Mouse (Mus musculus): ENCODE measurements around the gene Ttll10. TPM values are rescaled to one million over a fixed set of nuclear protein-coding genes. Genes with fewer than 3 reads are reported as not detected.

Gene Ttll10
- polyA plus RNA-seq, 1 experiment from 2014 or later = not detected

DNA sequence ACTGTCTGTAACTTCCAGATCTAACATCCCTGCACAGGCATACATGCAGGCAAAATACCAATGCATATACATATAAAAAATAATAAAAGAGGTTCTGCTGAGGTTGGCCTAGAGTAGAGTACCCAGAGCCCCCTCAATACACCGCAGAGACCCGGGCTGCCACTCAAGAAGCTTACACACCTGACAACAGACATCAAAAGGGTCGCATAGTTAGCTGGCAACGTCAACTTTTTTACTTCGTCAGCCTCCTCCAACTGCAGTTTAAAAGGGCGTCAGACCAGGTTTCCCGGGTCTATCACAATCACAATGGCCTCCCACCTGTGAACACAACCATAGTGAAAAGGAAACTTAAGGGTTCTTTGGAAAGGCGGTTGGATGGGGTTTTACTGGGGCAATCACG is 35.7 kb downstream of the Ttll10 start:
- peaks cover 8% of the 10 kb centered on the region; the same call in 1 of the 2 replicates for H3K36me3 ChIP-seq (ENCODE audit: control insufficient read depth, insufficient read depth, low read length)
- 85% methylated on average over 9 of the region's 9 CpGs for WGBS

DNA sequence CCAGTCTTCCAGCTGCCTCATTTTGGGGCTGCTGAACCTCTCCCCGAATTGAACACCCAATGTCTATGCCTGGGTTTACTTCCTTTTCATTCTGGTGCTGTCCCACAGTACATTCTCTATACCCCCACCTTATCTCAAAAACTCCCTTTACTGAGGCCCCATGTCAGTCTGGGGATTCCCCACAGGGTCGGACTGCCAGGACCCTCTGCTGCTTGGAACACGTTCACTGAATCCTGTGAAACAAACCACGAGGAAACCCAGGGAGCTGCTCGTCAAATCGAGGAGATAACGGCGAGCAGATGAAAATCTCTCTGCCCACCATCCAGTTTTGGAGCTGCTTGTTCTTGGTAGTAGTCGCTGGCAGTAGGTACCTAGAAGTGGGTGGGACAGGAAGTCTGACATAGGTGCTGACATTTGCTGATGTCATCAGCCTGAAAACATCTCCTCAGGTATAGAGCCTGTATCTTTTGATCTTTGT is 37.2 kb downstream of the Ttll10 start:
- Histone ChIP-seq H3K4me3 (ENCODE audit: low read depth, low read length) (no peak overlapping the region), H3K9ac (ENCODE audit: low read depth, low read length) (no peak overlapping the region), H3K9me3 (replicated peaks; ENCODE audit: control insufficient read depth, low read length, poor library complexity, severe bottlenecking) (no peaks in the 10 kb centered on the region), H3K36me3 (ENCODE audit: control insufficient read depth, insufficient read depth, low read length) (no peaks in the 10 kb centered on the region; the same call in 1 of the 2 replicates), H3K27me3 (ENCODE audit: control insufficient read depth, insufficient read depth, low read depth, low read length) (no peaks in the 10 kb centered on the region), H3K27ac (ENCODE audit: low read length) (no peak overlapping the region), H3K4me1 (ENCODE audit: control insufficient read depth, insufficient read depth, low read length) (no peaks in the 10 kb centered on the region), H3K4me2 (ENCODE audit: low read length) (no peak overlapping the region)
- 90% methylated on average over 9 of the region's 9 CpGs for WGBS
- no peak for ATAC-seq

More for the DNA sequence above, 35.7 kb downstream of the Ttll10 start:
- H3K27me3 ChIP-seq (ENCODE audit: control insufficient read depth, insufficient read depth, low read depth, low read length) = no peaks in the 10 kb centered on the region
- no peak overlapping the region for H3K9ac ChIP-seq (ENCODE audit: low read depth, low read length)
- no peak overlapping the region for H3K27ac ChIP-seq (ENCODE audit: low read length)
- no peak overlapping the region for H3K4me2 ChIP-seq (ENCODE audit: low read length)
- no peak overlapping the region for H3K4me3 ChIP-seq (ENCODE audit: low read depth, low read length)
- H3K9me3 ChIP-seq (replicated peaks; ENCODE audit: control insufficient read depth, low read length, poor library complexity, severe bottlenecking) = no peaks in the 10 kb centered on the region
- no peak for ATAC-seq
- H3K4me1 ChIP-seq (ENCODE audit: control insufficient read depth, insufficient read depth, low read length) = no peaks in the 10 kb centered on the region

DNA sequence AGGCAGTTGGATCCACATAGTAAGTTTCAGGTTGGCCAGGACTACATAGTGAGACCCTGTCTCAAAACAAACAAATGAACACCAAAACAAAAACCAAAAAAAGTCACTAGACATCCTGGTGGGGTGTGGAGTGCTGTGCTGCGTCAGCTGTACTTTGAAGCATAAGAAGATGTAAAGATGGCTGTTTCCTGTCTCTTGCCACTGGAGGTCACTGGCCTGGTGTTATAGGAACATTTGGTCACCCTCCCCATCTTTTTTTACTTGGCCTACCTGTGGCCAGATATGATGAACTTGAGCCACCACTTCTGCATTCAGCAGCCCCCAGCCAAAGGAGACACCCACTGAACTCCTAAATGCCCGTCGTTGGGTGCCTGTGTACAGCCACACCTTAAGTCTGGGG is 37.8 kb downstream of the Ttll10 start:
- H3K36me3 ChIP-seq (ENCODE audit: control insufficient read depth, insufficient read depth, low read length) = no peaks in the 10 kb centered on the region; the same call in 1 of the 2 replicates
- no peaks in the 10 kb centered on the region for H3K4me1 ChIP-seq (ENCODE audit: control insufficient read depth, insufficient read depth, low read length)
- WGBS = 85% methylated on average over 3 of the region's 3 CpGs
- no peak overlapping the region for H3K27ac ChIP-seq (ENCODE audit: low read length)
- no peak for ATAC-seq
- no peaks in the 10 kb centered on the region for H3K27me3 ChIP-seq (ENCODE audit: control insufficient read depth, insufficient read depth, low read depth, low read length)
- no peak overlapping the region for H3K9ac ChIP-seq (ENCODE audit: low read depth, low read length)
- no peak overlapping the region for H3K4me2 ChIP-seq (ENCODE audit: low read length)
- no peak overlapping the region for H3K4me3 ChIP-seq (ENCODE audit: low read depth, low read length)
- no peaks in the 10 kb centered on the region for H3K9me3 ChIP-seq (replicated peaks; ENCODE audit: control insufficient read depth, low read length, poor library complexity, severe bottlenecking)

DNA sequence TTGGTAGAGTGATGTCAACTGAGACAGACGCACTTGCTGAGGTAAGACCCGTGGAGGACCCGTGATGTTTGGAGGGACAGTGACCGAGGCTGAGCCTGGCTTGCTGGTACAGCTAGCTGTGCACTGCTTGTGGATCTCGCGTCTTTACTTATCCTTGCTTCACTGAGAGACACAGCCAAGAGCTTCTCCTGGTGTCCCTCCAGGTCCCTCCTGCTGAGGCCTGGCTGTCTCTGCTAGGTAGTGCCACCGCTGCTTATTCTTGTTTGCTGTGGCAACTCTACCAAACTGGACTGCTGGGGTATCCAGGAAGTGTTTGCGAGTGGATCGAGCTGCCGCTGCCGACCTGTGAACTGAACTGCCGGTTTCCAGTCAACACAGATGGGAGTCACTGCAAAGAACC is 39.4 kb downstream of the Ttll10 start:
- H3K4me2 ChIP-seq (ENCODE audit: low read length) = no peak overlapping the region
- no peak for ATAC-seq
- H3K9me3 ChIP-seq (replicated peaks; ENCODE audit: control insufficient read depth, low read length, poor library complexity, severe bottlenecking) = no peaks in the 10 kb centered on the region
- H3K27me3 ChIP-seq (ENCODE audit: control insufficient read depth, insufficient read depth, low read depth, low read length) = no peaks in the 10 kb centered on the region
- H3K9ac ChIP-seq (ENCODE audit: low read depth, low read length) = no peak overlapping the region
- no peak overlapping the region for H3K4me3 ChIP-seq (ENCODE audit: low read depth, low read length)
- H3K27ac ChIP-seq (ENCODE audit: low read length) = no peak overlapping the region
- no peaks in the 10 kb centered on the region; the same call in 1 of the 2 replicates for H3K36me3 ChIP-seq (ENCODE audit: control insufficient read depth, insufficient read depth, low read length)
- H3K4me1 ChIP-seq (ENCODE audit: control insufficient read depth, insufficient read depth, low read length) = no peaks in the 10 kb centered on the region
- WGBS = 95% methylated on average over 12 of the region's 12 CpGs

DNA sequence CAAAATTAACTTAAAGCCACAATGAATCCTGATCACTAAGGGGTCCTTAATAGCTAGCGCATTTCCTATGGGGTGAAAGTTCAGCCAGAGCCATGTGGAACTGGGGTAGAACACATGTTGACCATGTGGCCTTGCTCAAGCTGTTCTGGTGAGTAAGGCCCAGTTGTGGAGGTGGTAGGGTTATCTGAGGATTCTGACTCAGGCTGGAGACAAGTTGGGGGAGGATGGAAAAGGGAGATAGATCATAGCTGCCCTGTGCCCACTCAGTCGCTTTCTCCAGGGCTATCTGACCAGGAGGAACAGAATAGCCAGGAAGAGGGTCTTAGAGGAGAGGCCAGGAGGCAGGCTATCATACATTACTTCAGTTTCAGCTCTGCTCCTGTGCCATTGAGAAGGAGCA is 44.8 kb downstream of the Ttll10 start:
- ATAC-seq = no peak
- no peak overlapping the region for H3K4me2 ChIP-seq (ENCODE audit: low read length)
- no peaks in the 10 kb centered on the region for H3K4me1 ChIP-seq (ENCODE audit: control insufficient read depth, insufficient read depth, low read length)
- WGBS = 89% methylated on average over 2 of the region's 2 CpGs
- peaks cover 10% of the 10 kb centered on the region for H3K36me3 ChIP-seq (ENCODE audit: control insufficient read depth, insufficient read depth, low read length)
- no peak overlapping the region for H3K9ac ChIP-seq (ENCODE audit: low read depth, low read length)
- no peak overlapping the region for H3K4me3 ChIP-seq (ENCODE audit: low read depth, low read length)
- no peaks in the 10 kb centered on the region for H3K27me3 ChIP-seq (ENCODE audit: control insufficient read depth, insufficient read depth, low read depth, low read length)
- no peak overlapping the region for H3K27ac ChIP-seq (ENCODE audit: low read length)
- no peaks in the 10 kb centered on the region for H3K9me3 ChIP-seq (replicated peaks; ENCODE audit: control insufficient read depth, low read length, poor library complexity, severe bottlenecking)

DNA sequence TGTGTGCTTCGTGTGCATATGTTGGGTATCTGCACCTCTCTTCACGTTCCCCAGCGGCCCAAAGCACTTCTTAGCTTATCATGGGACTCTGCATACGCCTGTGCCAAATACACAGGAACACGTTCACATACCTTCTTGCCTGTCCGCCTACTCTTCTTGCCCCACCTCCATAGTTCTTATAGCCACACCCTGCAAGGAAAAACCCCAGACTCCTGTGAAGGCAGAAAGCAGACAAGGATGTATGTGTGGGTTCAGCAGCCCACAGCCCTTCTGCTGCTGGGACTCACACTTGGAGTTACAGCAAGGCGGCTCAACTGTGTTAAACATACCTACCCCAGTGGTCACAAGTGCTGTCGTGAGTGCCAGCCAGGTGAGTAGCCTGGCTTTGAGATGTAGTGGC is 45.6 kb downstream of the Ttll10 start, which contains the start of gene Tnfrsf4:
Gene Tnfrsf4, plus strand, starts transcription at position 207 of the 400 bp plus-strand sequence.
- peaks cover 15% of the 10 kb centered on the region for H3K36me3 ChIP-seq (ENCODE audit: control insufficient read depth, insufficient read depth, low read length)
- H3K27ac ChIP-seq (ENCODE audit: low read length) = no peak within 1 kb of the TSS
- no peaks in the 10 kb centered on the region for H3K9me3 ChIP-seq (replicated peaks; ENCODE audit: control insufficient read depth, low read length, poor library complexity, severe bottlenecking)
- H3K27me3 ChIP-seq (ENCODE audit: control insufficient read depth, insufficient read depth, low read depth, low read length) = no peaks in the 10 kb centered on the region
- no peaks in the 10 kb centered on the region for H3K4me1 ChIP-seq (ENCODE audit: control insufficient read depth, insufficient read depth, low read length)
- WGBS = 90% methylated on average over 8 of the region's 8 CpGs
- no peak for ATAC-seq
- H3K4me2 ChIP-seq (ENCODE audit: low read length) = no peak within 1 kb of the TSS
- H3K9ac ChIP-seq (ENCODE audit: low read depth, low read length) = no peak within 1 kb of the TSS
- H3K4me3 ChIP-seq (ENCODE audit: low read depth, low read length) = no peak within 1 kb of the TSS

DNA sequence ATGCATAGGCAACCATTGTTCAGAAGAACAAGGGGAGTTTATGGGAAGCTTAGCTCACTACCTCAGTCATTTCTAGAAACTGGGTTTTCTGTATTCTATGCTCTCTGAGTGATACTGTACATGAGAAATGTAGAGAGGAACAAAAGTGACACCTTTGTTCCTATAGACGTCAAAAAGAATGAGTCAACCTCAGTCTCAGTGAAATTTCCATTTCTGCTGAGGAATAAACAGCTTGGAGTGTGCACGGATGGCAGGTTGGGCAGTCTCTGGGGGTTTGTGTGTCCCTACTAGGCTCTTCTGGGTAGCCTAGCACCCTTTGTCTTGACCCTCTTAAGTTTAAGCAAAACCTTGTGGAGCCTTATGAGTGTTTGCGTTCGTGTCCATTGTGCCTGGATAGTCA is 50.8 kb downstream of the Ttll10 start:
- WGBS = 91% methylated on average over 4 of the region's 4 CpGs
- Histone ChIP-seq H3K4me3 (ENCODE audit: low read depth, low read length) (no peak overlapping the region), H3K27ac (ENCODE audit: low read length) (no peak overlapping the region), H3K36me3 (ENCODE audit: control insufficient read depth, insufficient read depth, low read length) (peaks cover 23% of the 10 kb centered on the region), H3K4me2 (ENCODE audit: low read length) (no peak overlapping the region), H3K9me3 (replicated peaks; ENCODE audit: control insufficient read depth, low read length, poor library complexity, severe bottlenecking) (no peaks in the 10 kb centered on the region), H3K27me3 (ENCODE audit: control insufficient read depth, insufficient read depth, low read depth, low read length) (no peaks in the 10 kb centered on the region), H3K4me1 (ENCODE audit: control insufficient read depth, insufficient read depth, low read length) (no peaks in the 10 kb centered on the region), H3K9ac (ENCODE audit: low read depth, low read length) (no peak overlapping the region)
- no peak for ATAC-seq

DNA sequence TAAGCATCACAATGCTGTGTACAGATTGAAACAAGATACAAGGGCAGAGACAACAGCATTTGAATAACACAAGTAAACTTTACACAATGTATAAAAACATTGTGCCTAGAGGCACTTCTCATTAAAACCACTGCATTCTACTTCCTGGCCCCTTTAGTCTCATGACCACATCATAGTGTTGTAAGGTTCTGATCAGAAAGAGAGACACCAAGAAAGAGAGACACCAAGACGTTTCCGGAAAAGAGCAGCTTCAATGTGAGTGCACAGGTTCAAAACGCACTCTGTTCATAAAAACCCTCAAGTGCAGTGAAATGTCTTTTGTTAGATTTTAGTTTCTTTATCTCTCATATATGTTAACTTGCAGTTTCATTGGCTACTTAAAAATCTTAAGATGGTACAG is 55.1 kb downstream of the Ttll10 start:
- no peak overlapping the region for H3K4me2 ChIP-seq (ENCODE audit: low read length)

DNA sequence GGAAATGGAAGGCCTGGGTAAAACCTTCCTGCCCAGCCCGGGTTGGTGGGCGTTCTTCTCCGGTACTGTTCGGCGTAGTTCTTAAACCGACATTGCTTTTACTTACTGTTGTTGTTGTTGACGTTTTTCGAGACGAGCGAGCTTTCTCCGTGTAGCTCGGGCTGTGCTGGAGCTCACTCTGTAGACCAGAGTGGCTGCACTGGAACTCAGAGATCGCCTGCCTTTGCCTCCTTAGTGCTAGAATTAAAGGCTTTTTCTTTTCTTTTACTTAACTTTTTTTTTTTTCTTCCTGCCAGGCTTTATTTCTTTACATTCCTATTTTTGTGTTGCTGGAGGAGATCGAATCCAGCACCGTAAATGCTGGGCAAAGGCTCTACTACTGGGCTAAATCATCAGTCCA is 65.6 kb downstream of the Ttll10 start:
- H3K9ac ChIP-seq (ENCODE audit: low read depth, low read length) = peak overlapping the region; percentile 75
- H3K9me3 ChIP-seq (replicated peaks; ENCODE audit: control insufficient read depth, low read length, poor library complexity, severe bottlenecking) = no peaks in the 10 kb centered on the region
- no peak for ATAC-seq
- H3K27me3 ChIP-seq (ENCODE audit: control insufficient read depth, insufficient read depth, low read depth, low read length) = no peaks in the 10 kb centered on the region
- peak overlapping the region; percentile 85 for H3K4me2 ChIP-seq (ENCODE audit: low read length)
- H3K36me3 ChIP-seq (ENCODE audit: control insufficient read depth, insufficient read depth, low read length) = peaks cover 5% of the 10 kb centered on the region; the same call in 1 of the 2 replicates
- peak overlapping the region; percentile 76 for H3K4me3 ChIP-seq (ENCODE audit: low read depth, low read length)
- H3K27ac ChIP-seq (ENCODE audit: low read length) = peak overlapping the region; percentile 92
- H3K4me1 ChIP-seq (ENCODE audit: control insufficient read depth, insufficient read depth, low read length) = peaks cover 30% of the 10 kb centered on the region
- 5% methylated on average over 15 of the region's 15 CpGs for WGBS

More for the DNA sequence above, 55.1 kb downstream of the Ttll10 start:
- ATAC-seq = no peak
- Histone ChIP-seq H3K4me3 (ENCODE audit: low read depth, low read length) (no peak overlapping the region), H3K4me1 (ENCODE audit: control insufficient read depth, insufficient read depth, low read length) (no peaks in the 10 kb centered on the region), H3K9ac (ENCODE audit: low read depth, low read length) (no peak overlapping the region), H3K36me3 (ENCODE audit: control insufficient read depth, insufficient read depth, low read length) (peaks cover 46% of the 10 kb centered on the region), H3K9me3 (replicated peaks; ENCODE audit: control insufficient read depth, low read length, poor library complexity, severe bottlenecking) (no peaks in the 10 kb centered on the region), H3K27me3 (ENCODE audit: control insufficient read depth, insufficient read depth, low read depth, low read length) (no peaks in the 10 kb centered on the region), H3K27ac (ENCODE audit: low read length) (no peak overlapping the region)
- WGBS = 95% methylated on average over 3 of the region's 3 CpGs
